Mouse (Mus musculus) spleen, adult 18-20 months (tissue): Measurements from ENCODE around the gene Wars.

Experiments
- DNase-seq, 2 experiments: peaks; one replicate each; pipeline ENCODE4 v3.0.0; 2022; ENCODE audit warnings: mixed read lengths in 2 of 2

Gene Wars

GRCm38 (mm10) chr12:108823036-108823435, 70.9 kb downstream of the Wars start:
- no peak for DNase-seq

DNA sequence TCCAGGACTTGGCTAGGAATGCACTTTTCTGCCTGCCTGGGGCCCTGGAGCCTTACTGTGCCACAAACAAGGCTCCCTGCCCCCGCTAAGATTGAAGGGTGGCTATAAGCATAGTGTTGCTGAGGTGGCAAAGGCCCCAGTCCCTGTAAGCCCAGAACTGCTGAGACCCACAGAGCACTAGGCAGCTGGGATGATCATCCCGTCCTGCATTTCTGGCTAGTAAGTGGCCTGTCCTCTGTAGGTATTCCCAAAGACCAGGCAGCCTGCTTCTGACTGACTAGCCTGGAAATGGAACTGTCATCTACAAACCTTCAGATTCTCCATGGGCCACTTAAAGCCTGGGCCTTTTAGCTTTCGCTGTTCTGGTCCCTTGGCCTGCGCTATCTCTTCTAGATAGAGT, 73.5 kb downstream of the Wars start:
- DNase-seq, result no peak

- DNase-seq, result no peak
These were observed 77.4 kb downstream of the Wars start for GRCm38 (mm10) chr12:108816569-108816968.

DNA sequence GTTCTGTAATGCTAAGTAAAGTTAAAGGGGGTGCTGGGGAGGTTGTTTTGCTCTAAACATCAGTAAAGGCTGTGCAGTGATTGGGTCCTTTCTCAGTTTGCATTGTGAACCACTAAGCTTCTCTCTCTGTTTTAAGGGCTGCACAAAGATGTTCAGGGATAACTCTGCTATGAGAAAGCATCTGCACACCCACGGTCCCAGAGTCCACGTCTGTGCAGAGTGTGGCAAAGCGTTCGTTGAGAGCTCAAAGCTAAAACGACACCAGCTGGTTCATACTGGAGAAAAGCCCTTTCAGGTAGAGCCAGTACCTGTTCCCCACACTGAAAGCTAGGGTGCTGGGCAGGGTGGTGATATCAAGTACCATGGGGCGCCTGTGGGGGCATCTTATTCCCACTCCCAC, 79.5 kb downstream of the Wars start:
- no peak for DNase-seq

- DNase-seq, result no peak
These were observed 81.5 kb downstream of the Wars start for GRCm38 (mm10) chr12:108812463-108812862.

GRCm38 (mm10) chr12:108811133-108811532, 82.8 kb downstream of the Wars start:
- DNase-seq, result no peak

GRCm38 (mm10) chr12:108810309-108810708, 83.7 kb downstream of the Wars start:
- DNase-seq, result no peak
